Mouse (Mus musculus) ovary, postnatal 14 days (tissue): ENCODE measurements around the gene Phc2.
"Not testable (repeated sequence)": the region's sequence is repeated elsewhere in the genome, so short reads cannot be mapped to it uniquely, and the experiment has no call there.

Source experiments
- DNase-seq: peaks from one replicate; pipeline ENCODE4 v3.0.0; 2022; ENCODE audit warnings: low spot score

Gene Phc2

DNA sequence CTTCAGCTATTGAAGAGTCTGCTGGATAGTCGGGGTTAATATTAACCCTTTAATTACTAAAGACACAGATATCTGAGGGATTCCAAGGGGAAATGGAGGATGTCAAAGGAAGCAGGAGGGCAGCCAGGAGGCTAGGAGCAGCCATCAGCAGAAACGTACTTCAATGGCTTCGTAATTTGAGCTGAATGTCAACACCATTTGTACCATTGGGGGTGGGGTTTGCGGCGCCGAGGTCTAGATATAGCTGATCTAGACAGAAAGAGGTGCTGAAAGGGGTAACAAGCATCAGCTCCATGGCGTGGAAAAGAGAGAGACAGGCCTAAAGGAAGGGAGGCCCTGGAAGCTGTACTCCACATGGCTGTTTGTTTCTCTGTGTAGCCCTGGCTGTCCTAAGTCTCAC is 7.7 kb upstream of the Phc2 start:
- DNase-seq = no peak

DNA sequence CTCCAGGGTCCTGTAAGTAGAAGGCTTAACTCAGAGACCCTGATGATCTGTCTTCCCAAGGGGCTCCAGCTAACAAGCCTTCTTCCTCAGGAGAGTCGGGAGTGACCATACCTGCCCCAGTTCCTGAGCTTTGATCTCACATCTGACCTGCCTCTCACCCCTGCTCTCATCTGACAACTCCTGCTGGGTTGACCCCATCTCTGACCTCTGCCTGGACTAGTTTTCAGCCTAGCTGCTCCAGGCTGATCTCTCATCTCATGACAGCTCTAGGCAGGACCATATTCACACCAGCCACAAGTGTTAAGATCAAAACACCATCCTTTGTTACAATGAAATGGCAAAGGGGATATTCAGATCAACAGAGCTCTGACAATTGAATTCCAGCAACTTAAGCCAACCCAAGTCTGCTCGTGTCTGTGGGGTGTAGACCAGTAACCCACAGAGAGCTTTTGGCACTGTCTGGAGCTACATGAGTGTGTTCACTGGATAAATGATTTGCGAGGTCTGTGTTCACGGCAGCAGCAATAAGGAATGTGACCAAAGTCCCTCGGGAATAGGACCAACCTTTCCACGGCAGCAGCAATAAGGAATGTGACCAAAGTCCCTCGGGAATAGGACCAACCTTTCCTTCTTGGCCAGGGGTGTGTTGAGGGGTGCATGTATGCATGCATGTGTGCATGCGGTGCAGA is 5.8 kb upstream of the Phc2 start:
- no peak for DNase-seq

DNA sequence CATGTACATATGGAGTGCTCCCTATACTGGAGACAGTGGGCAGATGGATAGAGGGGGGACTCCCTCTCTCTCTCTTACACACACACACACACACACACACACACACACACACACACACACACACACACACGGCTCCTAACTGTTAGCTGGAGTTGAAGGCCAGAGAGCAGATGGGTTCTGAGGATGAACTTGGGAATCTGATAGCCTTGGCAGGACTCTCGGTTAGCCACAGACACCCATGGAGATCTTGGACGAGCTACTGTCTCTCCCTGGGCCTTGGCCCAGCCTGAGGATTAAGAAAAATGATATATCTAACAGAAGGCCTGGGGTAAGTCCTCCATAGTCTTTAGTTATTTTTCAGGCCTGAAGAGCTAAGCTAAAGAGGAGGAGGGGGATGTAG is 3.0 kb upstream of the Phc2 start:
- DNase-seq = no peak

GRCm38 (mm10) chr4:128652584-128653298 is 1.8 kb upstream of the Phc2 start:
- no peak for DNase-seq

- no peak for DNase-seq
These were observed 944 bp downstream of the Phc2 start for GRCm38 (mm10) chr4:128655446-128655845.

DNA sequence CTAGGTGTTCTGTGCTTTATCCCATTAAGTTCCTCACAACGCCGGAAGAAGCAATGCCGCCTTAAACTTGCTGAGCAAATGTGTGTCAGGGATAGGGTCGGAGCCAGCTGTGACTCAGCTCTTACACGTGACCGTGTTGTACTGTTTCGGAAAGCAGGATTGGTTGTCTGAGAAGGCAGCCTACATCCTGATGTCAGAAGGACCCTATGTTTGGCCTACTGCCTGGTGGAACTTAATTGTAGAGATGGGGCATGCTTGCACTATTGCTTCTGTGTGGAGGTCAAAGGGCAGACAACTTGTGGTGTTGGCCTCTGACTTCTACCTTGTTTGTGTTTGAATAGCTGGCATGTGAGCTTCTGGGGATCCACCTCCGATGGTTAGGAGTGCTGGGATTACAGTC is 5.7 kb downstream of the Phc2 start:
- DNase-seq = no peak

DNA sequence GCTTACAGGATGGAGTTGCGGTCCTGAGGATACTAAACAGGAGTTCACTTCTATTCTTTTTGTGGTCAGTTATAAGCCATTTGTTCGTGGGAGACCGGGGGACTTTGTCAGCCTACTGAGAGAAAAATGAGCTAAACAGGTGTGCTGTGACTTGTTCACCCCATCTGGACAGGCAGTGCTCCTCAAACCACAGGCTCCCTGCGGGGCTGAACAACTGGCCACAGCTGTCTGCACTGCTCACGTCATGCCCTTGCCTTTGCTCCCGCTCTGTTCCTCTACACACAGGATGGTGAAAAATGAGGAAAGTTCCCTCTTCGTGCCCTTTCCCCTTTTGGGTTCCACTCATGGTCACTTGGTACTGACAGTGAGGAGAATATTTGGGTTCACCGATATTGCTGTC is 6.6 kb downstream of the Phc2 start:
- no peak for DNase-seq

- DNase-seq = no peak
These were observed 9.5 kb downstream of the Phc2 start for GRCm38 (mm10) chr4:128664002-128664401.

- not testable (repeated sequence) for DNase-seq
These were observed 11.9 kb downstream of the Phc2 start for GRCm38 (mm10) chr4:128666362-128666761.

DNA sequence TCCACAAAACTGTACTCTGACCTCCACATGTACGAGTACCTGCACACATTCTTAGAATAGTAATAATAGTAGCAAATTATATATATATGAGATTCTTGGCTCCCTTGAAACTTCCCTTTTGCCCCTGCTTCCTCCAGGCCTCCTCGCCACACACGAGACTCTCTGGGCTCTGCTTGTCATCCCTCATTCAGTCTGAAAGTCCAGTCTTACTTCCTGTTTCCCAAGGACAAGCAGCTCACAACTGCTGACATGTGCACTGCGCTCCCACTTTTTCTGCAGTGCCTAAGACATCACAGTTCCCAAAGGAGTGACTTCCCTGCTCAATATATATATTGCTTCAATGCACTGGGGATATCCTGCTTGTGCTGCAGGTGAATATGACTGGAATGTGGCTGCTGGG is 12.7 kb downstream of the Phc2 start:
- DNase-seq = not testable (repeated sequence)

DNA sequence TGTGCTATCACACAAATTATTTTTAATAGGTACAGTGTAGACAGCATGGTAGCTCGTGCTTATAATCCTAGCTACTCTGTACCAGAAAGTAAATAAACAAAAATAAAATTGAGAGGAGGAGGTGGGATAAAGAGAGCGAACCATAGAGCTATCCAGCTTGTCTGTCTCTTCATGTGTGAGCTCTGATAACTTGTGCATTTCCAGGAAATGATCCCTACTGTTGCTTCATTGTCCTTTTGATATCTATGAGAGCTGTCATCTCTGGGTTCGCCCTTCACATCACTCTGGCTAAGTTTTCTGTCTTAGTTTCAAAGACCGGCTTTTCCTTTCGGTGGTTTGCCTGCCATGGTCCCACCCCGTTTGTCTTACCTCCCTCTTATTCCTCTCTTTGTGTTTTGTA is 14.7 kb downstream of the Phc2 start:
- no peak for DNase-seq

DNA sequence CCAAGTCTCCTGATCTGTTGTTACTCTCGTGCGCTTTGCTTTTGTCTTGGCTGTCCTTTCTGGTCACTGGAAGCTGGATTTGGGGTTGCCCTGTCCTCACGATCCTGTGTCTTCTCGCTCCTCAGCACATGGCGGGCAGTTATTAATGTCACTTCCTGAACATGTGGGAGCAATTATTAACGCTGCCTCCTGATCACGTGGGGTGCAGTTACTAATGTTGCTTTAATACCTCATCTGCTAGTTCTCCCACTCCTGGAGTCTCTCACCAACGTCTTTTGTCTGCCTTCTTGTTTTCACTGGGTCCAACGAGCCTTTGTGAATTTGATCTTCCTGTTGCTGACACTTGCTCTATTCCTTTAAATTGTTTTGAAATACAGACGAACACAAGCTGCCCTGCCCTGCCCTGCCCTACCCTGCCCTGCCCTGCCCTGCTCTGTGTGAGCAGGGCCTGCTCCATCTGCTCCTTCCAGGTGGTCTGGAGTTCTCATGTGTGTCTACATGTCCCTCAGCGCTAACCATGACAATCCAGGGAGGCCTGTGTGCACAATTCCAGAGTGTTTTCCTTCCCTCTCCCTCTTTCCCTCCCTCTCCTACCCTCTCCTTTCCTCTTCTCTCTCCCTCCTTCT is 16.2 kb downstream of the Phc2 start:
- no peak for DNase-seq

GRCm38 (mm10) chr4:128672494-128672893 is 18.0 kb downstream of the Phc2 start:
- DNase-seq = no peak

DNA sequence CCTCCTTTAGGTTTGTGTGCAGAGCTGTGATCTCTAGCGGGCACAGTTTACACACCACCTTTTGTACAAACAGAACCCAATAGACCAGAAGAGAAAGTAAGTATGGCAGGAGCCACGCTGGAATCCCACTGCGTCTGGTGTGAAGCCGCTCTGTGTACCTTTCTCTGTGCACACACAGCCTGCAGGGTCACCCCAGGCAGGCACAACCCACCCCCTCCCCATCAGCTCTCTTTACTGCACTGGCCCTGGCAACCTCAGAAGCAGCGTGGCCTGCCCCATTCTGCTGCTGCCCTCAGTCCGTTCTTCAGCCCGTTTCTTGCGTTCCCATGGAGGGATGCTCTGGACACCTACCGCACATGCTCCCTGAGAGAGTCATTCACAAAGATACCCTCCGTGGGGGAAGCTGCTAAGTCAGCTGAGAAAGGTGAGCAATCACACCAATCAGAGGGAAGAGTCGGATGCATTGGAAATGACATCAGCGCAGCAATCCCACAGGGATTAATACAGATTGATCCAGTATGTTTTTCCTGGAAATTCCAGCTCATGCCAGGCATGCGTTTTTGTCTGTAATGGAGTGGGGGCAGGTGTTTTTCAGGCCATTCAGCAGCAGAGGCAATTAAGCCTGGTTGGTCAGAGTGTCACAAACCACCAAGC is 24.2 kb downstream of the Phc2 start:
- DNase-seq = no peak

DNA sequence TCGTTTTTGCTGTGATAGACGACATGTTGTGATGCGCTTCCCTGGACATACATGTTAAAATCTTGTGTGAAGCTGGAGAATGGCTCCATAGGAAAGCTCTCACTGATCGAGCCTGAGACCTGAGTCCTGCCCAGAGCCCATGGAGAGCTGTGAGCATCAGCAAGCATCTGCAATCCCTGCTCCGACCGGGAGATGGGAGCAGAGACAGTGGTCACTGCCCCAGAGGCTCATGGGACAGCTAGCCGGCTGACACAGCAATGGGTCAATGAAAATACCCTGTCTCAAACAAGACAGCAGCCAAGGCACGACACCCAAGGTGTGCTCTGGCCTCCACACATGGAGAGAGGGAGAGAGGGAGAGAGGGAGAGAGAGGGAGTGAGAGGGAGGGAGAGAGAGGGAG is 26.6 kb downstream of the Phc2 start:
- DNase-seq = no peak

DNA sequence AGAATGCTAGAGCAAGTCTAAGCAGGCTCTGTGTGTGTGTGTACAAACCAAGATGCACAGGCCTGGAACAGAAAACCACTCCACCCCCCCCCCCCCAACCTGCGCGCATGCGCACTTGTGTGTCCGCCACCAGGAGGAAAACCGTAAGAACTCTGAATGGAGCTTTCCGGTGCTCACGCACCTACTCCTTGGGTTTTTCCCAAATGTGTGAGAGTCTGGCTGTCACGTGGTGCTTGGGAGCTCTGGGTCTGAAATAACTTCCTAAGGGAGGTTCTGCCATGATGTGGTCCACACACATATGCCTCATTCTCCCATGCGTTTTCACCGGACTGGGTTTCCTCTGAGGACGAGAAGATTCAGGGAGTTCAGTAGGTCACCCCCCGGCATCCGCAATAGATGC is 27.8 kb downstream of the Phc2 start:
- no peak for DNase-seq

DNA sequence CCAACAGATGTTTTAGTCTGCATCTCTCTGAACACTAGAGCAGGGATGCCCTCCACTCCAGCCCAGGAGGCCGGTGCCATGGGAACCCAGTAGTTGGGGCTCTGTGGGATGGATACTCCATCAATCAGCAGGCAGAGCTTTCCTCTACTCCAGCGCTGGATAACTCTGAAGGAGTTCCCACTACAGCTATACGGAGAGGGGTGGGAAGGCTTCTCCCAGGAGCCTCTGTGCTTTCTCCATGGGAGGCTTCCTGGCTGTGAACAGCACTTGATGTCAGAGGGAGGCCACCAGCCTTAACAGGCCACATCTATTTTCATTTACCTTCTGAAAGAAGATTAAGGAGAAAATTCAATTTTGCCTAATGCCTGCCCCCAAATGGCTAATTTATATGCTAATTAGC is 29.2 kb downstream of the Phc2 start:
- DNase-seq = no peak

- no peak for DNase-seq
These were observed 29.6 kb downstream of the Phc2 start for GRCm38 (mm10) chr4:128684108-128684507.

DNA sequence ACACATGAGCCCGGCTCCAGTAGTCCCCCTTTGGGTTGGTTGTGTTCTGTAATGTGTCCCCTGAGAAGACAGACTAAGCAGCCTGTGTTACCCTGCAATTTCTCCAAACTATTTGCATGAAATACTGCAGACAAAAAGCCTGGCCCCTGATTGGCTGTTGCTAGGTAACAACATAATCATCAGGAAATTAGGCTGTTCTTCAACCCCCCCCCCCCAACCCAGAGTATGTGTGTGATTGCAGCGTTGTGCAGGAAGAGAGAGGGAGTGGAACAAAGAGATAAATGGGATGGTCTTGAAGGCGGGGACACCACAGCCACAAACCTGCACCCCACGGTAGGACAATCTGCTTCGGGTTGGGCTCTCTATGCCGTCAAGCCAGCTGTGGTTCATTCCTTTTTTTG is 34.0 kb downstream of the Phc2 start:
- no peak for DNase-seq

DNA sequence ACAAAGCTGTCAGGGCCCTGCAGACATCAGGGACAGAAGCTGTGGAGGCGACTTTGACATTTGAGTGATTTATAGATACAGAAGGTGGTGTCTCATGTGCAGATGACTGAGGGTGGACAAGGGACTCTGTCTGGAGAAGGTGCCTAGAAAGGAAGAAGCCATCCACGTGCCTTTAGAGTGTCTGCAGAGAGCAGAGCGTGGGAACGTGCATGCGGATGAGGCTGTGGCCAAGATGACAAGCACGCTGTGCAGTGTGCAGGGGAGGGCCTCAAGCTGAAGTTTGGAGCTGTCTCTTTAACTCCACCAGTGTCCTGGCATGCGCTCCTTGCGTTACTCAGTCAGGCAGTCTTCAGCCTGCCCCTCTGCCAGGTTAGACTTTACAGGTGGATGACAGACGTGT is 34.5 kb downstream of the Phc2 start:
- DNase-seq = no peak

- no peak for DNase-seq
These were observed 35.3 kb downstream of the Phc2 start for GRCm38 (mm10) chr4:128689739-128690304.

- DNase-seq = no peak
These were observed 36.7 kb downstream of the Phc2 start for GRCm38 (mm10) chr4:128691195-128691594.
